Mouse (Mus musculus) testis, adult 2 months (tissue): ENCODE results near the gene Plppr1. TPM values are rescaled to one million over a fixed set of nuclear protein-coding genes. Genes with fewer than 3 reads are reported as not detected.
A peak's percentile ranks its signal among the peaks of the same experiment; 100 is the strongest.

Source experiments
- H3K27ac ChIP-seq: fragments of 200-500 bp; 2 replicates; pipeline ENCODE4 v1.5.1; 2012; ENCODE audit warnings: low read depth, low read length; ENCODE audit not compliant: control insufficient read depth, insufficient read depth
- H3K27me3 ChIP-seq: fragments of 200-500 bp; 2 replicates; pipeline ENCODE4 v1.6.1; 2012; ENCODE audit warnings: mild to moderate bottlenecking, low read length, moderate library complexity; ENCODE audit not compliant: control insufficient read depth, insufficient read depth
- H3K36me3 ChIP-seq: fragments of 200-500 bp; 2 replicates; pipeline ENCODE4 v1.6.1; 2012; ENCODE audit warnings: mild to moderate bottlenecking, low read length; ENCODE audit not compliant: control insufficient read depth, insufficient read depth
- H3K4me1 ChIP-seq: fragments of 200-500 bp; 2 replicates; pipeline ENCODE4 v1.6.1; 2012; ENCODE audit warnings: low read length; ENCODE audit not compliant: control insufficient read depth, insufficient read depth
- H3K4me3 ChIP-seq: fragments of 200-500 bp; 2 replicates; pipeline ENCODE4 v1.5.1; 2012; ENCODE audit warnings: low read depth, mild to moderate bottlenecking, low read length, moderate library complexity, mixed read lengths; ENCODE audit not compliant: control insufficient read depth
- CTCF ChIP-seq: fragments of 200-500 bp; IDR thresholded peaks from 2 replicates; pipeline ENCODE4 v1.5.1; 2012; ENCODE audit warnings: low read depth, mild to moderate bottlenecking, inconsistent platforms, low read length, moderate library complexity; ENCODE audit not compliant: control insufficient read depth, insufficient read depth, insufficient replicate concordance
- POLR2A ChIP-seq: fragments of 200-500 bp; IDR thresholded peaks from 2 replicates; pipeline ENCODE4 v1.6.1; 2012; ENCODE audit warnings: low read depth, mild to moderate bottlenecking, inconsistent platforms, low read length, moderate library complexity; ENCODE audit not compliant: control insufficient read depth
- polyA plus RNA-seq: library from polyadenylated mRNA; depleted of rRNA; stranded (reverse); fragments of >200 nt; gene quantifications from 2 replicates; pipeline ENCODE4 v1.2.3, GENCODE M21; 2012

The Plppr1 gene
- polyA plus RNA-seq, 1 experiment = not detected

DNA sequence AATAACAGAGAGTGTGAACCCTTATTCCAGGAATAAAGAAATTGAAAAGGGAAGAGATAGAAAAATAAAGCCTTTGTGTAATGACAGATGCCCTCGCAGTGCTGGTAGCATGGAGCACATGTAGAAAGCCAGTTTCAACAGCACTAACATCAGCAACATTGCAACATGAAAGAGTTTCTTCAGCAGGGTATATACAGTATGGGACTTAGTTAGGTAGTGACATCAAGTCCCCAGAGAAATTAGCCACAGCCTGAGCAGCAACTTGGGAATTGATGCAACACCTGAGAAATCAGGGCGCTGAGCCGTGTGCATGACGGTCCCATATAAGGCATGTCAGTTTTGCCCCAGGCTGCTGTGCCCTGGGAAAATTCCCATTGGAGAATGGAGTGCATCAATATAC is 179.0 kb downstream of the Plppr1 start:
- Histone ChIP-seq H3K36me3 (no peaks in the 10 kb centered on the region), H3K4me1 (no peaks in the 10 kb centered on the region), H3K27me3 (no peaks in the 10 kb centered on the region), H3K27ac (no peak overlapping the region), H3K4me3 (no peak overlapping the region)
- no peak for TF ChIP-seq POLR2A
- TF ChIP-seq CTCF = no peak

GRCm38 (mm10) chr4:49239451-49239850 is 180.4 kb downstream of the Plppr1 start:
- H3K36me3 ChIP-seq = no peaks in the 10 kb centered on the region
- TF ChIP-seq CTCF (no peak), POLR2A (no peak)
- no peak overlapping the region for H3K27ac ChIP-seq
- H3K4me3 ChIP-seq = no peak overlapping the region
- no peaks in the 10 kb centered on the region for H3K27me3 ChIP-seq
- H3K4me1 ChIP-seq = no peaks in the 10 kb centered on the region

DNA sequence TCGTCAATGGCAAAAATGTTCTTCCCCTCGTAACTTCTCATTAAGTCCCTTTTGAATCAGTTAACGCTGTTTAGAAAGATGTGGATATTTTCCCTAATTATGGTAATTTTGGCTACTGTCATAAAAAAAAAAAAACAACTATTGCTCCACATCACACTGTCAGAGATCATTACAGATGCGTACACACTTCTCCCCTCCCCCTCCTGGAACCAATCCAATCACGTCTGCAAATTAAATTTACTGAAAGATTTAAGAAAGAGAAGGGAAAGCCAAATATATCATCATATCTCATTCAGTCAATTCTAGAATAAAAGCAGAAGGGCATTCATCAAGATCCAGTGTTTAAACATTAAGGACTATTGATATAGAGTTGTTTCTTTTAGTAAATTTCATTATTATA is 185.7 kb downstream of the Plppr1 start:
- TF ChIP-seq POLR2A (no peak), CTCF (no peak)
- Histone ChIP-seq H3K27me3 (no peaks in the 10 kb centered on the region), H3K27ac (no peak overlapping the region), H3K4me1 (no peaks in the 10 kb centered on the region), H3K4me3 (no peak overlapping the region), H3K36me3 (no peaks in the 10 kb centered on the region)

DNA sequence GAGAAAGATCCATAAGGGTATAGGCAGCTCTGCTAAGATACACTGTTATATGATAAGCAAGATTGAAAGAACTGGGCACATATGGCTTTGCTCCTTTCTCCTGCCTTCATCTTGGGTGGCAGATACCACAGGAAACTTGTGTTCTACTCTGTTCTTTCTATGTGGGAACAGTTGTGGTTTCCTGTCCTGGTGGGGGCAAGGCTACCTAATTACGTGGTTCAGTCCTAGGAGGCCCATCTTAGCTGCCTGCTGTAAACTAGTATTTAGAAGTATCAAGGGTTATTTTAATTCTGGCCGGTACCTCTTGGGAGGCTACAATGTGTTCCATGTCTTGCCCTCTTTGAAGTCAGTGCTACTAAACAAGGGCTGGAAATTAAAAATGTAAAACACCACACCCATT is 186.2 kb downstream of the Plppr1 start:
- H3K36me3 ChIP-seq = no peaks in the 10 kb centered on the region
- no peaks in the 10 kb centered on the region for H3K27me3 ChIP-seq
- H3K4me3 ChIP-seq = no peak overlapping the region
- TF ChIP-seq POLR2A = no peak
- no peak for TF ChIP-seq CTCF
- H3K4me1 ChIP-seq = no peaks in the 10 kb centered on the region
- no peak overlapping the region for H3K27ac ChIP-seq

- Histone ChIP-seq H3K27me3 (no peaks in the 10 kb centered on the region), H3K4me1 (no peaks in the 10 kb centered on the region), H3K27ac (no peak overlapping the region), H3K36me3 (no peaks in the 10 kb centered on the region), H3K4me3 (no peak overlapping the region)
- no peak for TF ChIP-seq CTCF
- no peak for TF ChIP-seq POLR2A
Observed at GRCm38 (mm10) chr4:49251262-49251661, 192.2 kb downstream of the Plppr1 start.

- Histone ChIP-seq H3K4me3 (no peak overlapping the region), H3K4me1 (no peaks in the 10 kb centered on the region), H3K36me3 (no peaks in the 10 kb centered on the region), H3K27me3 (no peaks in the 10 kb centered on the region), H3K27ac (no peak overlapping the region)
- no peak for TF ChIP-seq POLR2A
- no peak for TF ChIP-seq CTCF
Observed at GRCm38 (mm10) chr4:49252169-49252568, 193.1 kb downstream of the Plppr1 start.

- no peak overlapping the region for H3K4me3 ChIP-seq
- H3K27ac ChIP-seq = no peak overlapping the region
- H3K4me1 ChIP-seq = no peaks in the 10 kb centered on the region
- TF ChIP-seq POLR2A = no peak
- TF ChIP-seq CTCF = no peak
- no peaks in the 10 kb centered on the region for H3K27me3 ChIP-seq
- H3K36me3 ChIP-seq = no peaks in the 10 kb centered on the region
Observed at GRCm38 (mm10) chr4:49278515-49278914, 219.4 kb downstream of the Plppr1 start.

- no peak overlapping the region for H3K27ac ChIP-seq
- no peak; the same call in 1 of the 2 replicates for TF ChIP-seq POLR2A
- no peak for TF ChIP-seq CTCF
- no peaks in the 10 kb centered on the region for H3K27me3 ChIP-seq
- no peaks in the 10 kb centered on the region for H3K4me1 ChIP-seq
- no peaks in the 10 kb centered on the region for H3K36me3 ChIP-seq
- peak overlapping the region; percentile 32 for H3K4me3 ChIP-seq
Observed at GRCm38 (mm10) chr4:49284692-49285291, 225.7 kb downstream of the Plppr1 start.
